Comparison of ENCODE assay signal across 25 mouse cellular contexts in the genomic region with DNA sequence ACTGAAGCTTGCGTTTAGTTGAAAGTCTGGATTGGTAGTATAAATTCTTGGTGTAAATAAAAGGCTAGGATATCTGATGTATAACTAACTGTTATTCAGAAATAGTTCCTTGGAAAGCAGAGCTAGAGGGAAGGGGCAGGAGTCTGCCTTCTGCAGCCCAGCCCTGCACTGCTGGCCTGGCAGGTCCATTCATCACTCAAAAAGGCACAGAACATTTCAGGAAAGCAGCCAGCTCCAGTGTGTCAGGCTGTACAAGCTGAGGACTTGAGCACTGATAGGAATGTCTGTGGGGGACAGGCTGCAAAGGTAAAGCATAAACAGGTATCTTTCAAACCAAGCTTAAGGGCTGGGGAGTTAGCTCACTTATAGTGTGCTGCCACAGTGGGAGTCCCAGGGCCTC. TPM values are rescaled to one million over a fixed set of nuclear protein-coding genes. Genes with fewer than 3 reads are reported as not detected.
A peak's percentile ranks its signal among the peaks of the same experiment; 100 is the strongest.
DNase-seq lines count a peak whose midpoint lies in the region; ATAC-seq and TF ChIP-seq lines count a peak whose summit lies in the region.
"Had no signal": no experiment of that assay in that cellular context is flagged by ENCODE, and none has a peak within 500 bp of the region (broad histone marks: within the 10 kb centered on the region; RNA-seq: fewer than 3 reads in every experiment).

No protein-coding gene starts in this region.

- 0 out of 2 replicates have a peak overlapping the region, but pooled peaks have one; percentile 12 for H3K27ac ChIP-seq in heart, embryonic 11.5 days (ENCODE audit: low read depth, low read length)
- peak overlapping the region; percentile 74 for H3K27ac ChIP-seq in heart, postnatal 0 days (ENCODE audit: low read depth)
- H3K27ac ChIP-seq in forebrain, embryonic 16.5 days (ENCODE audit: low read length) = no peak overlapping the region
- no peak overlapping the region for H3K27ac ChIP-seq in hindbrain, embryonic 10.5 days
- H3K27ac ChIP-seq: embryonic facial prominence, embryonic 12.5 days; hindbrain, embryonic 12.5 days; limb, embryonic 12.5 days; liver, embryonic 15.5 days had no signal

- no peaks in the 10 kb centered on the region for H3K27me3 ChIP-seq in heart, embryonic 11.5 days (ENCODE audit: control insufficient read depth, insufficient read depth, low read length)
- H3K27me3 ChIP-seq in heart, postnatal 0 days (ENCODE audit: control insufficient read depth, insufficient read depth, low read length) = no peaks in the 10 kb centered on the region
- no peaks in the 10 kb centered on the region for H3K27me3 ChIP-seq in forebrain, embryonic 16.5 days (replicated peaks; ENCODE audit: control insufficient read depth, insufficient read depth, low read length)
- no peaks in the 10 kb centered on the region for H3K27me3 ChIP-seq in hindbrain, embryonic 10.5 days (ENCODE audit: insufficient read depth, poor library complexity, severe bottlenecking)
- H3K27me3 ChIP-seq: embryonic facial prominence, embryonic 12.5 days; hindbrain, embryonic 12.5 days; limb, embryonic 12.5 days; liver, embryonic 15.5 days had no signal

- H3K4me2 ChIP-seq in heart, embryonic 11.5 days = no peak overlapping the region
- no peak overlapping the region for H3K4me2 ChIP-seq in heart, postnatal 0 days (ENCODE audit: low read depth, low read length)
- H3K4me2 ChIP-seq in forebrain, embryonic 16.5 days (ENCODE audit: low read length) = no peak overlapping the region
- H3K4me2 ChIP-seq: embryonic facial prominence, embryonic 12.5 days; hindbrain, embryonic 12.5 days; limb, embryonic 12.5 days; liver, embryonic 15.5 days; lung, embryonic 14.5 days had no signal

- no peak overlapping the region for H3K4me3 ChIP-seq in heart, embryonic 11.5 days (ENCODE audit: low read depth, low read length)
- no peak overlapping the region for H3K4me3 ChIP-seq in heart, postnatal 0 days (ENCODE audit: low read depth, low read length)
- no peak overlapping the region for H3K4me3 ChIP-seq in forebrain, embryonic 16.5 days (replicated peaks; ENCODE audit: low read length)
- no peak overlapping the region for H3K4me3 ChIP-seq in hindbrain, embryonic 10.5 days
- H3K4me3 ChIP-seq: embryonic facial prominence, embryonic 12.5 days; hindbrain, embryonic 12.5 days; limb, embryonic 12.5 days; liver, embryonic 15.5 days had no signal

- TF ChIP-seq EP300 in heart, postnatal 0 days (IDR thresholded peaks at IDR 0.05; ENCODE audit: low read depth) = no peak

- no peak for ATAC-seq in heart, embryonic 11.5 days (replicated peaks; ENCODE audit: insufficient number of reproducible peaks, low FRiP score, low TSS enrichment)
- ATAC-seq in heart, postnatal 0 days (ENCODE audit: insufficient read depth, low read depth) = peak; percentile 75
- no peak for ATAC-seq in forebrain, embryonic 16.5 days
- ATAC-seq: activated CD4-positive, CD25-positive, alpha-beta regulatory T cell, adult 4 months; forebrain, embryonic 14.5 days; intestine, embryonic 16.5 days had no signal

- H3K36me3 ChIP-seq in heart, embryonic 11.5 days (ENCODE audit: control insufficient read depth, insufficient read depth, low read length) = peaks cover 9% of the 10 kb centered on the region
- peaks cover 32% of the 10 kb centered on the region for H3K36me3 ChIP-seq in heart, postnatal 0 days (replicated peaks; ENCODE audit: control insufficient read depth, insufficient read depth, low read length)
- peaks cover 29% of the 10 kb centered on the region for H3K36me3 ChIP-seq in forebrain, embryonic 16.5 days (ENCODE audit: control insufficient read depth, insufficient read depth)
- H3K36me3 ChIP-seq in hindbrain, embryonic 10.5 days = peaks cover 97% of the 10 kb centered on the region
- H3K36me3 ChIP-seq: liver, embryonic 15.5 days had no signal

- no peak overlapping the region for H3K9ac ChIP-seq in heart, embryonic 11.5 days (ENCODE audit: low read depth, low read length)
- no peak overlapping the region for H3K9ac ChIP-seq in heart, postnatal 0 days (replicated peaks; ENCODE audit: low read depth, low read length)
- H3K9ac ChIP-seq in forebrain, embryonic 16.5 days (replicated peaks; ENCODE audit: low read depth, low read length) = no peak overlapping the region
- H3K9ac ChIP-seq: embryonic facial prominence, embryonic 12.5 days; hindbrain, embryonic 12.5 days; limb, embryonic 12.5 days; liver, embryonic 15.5 days; lung, embryonic 14.5 days had no signal

- WGBS in heart, embryonic 11.5 days (ENCODE audit: insufficient replicate concordance) = 76% methylated on average over 1 of the region's 1 CpGs
- 56% methylated on average over 1 of the region's 1 CpGs for WGBS in heart, postnatal 0 days
- 98% methylated on average over 1 of the region's 1 CpGs for WGBS in forebrain, embryonic 16.5 days
- 98% methylated on average over 1 of the region's 1 CpGs for WGBS in hindbrain, embryonic 10.5 days

- H3K9me3 ChIP-seq in heart, embryonic 11.5 days (replicated peaks; ENCODE audit: control insufficient read depth, low read length) = no peaks in the 10 kb centered on the region
- H3K9me3 ChIP-seq in heart, postnatal 0 days (replicated peaks; ENCODE audit: control insufficient read depth, low read length) = no peaks in the 10 kb centered on the region
- H3K9me3 ChIP-seq in forebrain, embryonic 16.5 days (ENCODE audit: control insufficient read depth, low read length) = no peaks in the 10 kb centered on the region
- no peaks in the 10 kb centered on the region for H3K9me3 ChIP-seq in hindbrain, embryonic 10.5 days
- H3K9me3 ChIP-seq: embryonic facial prominence, embryonic 12.5 days; hindbrain, embryonic 12.5 days; limb, embryonic 12.5 days; liver, embryonic 15.5 days had no signal

- peaks cover 9% of the 10 kb centered on the region for H3K4me1 ChIP-seq in heart, embryonic 11.5 days (ENCODE audit: control insufficient read depth, insufficient read depth, low read length)
- peaks cover 25% of the 10 kb centered on the region for H3K4me1 ChIP-seq in heart, postnatal 0 days (ENCODE audit: control insufficient read depth, insufficient read depth)
- H3K4me1 ChIP-seq in forebrain, embryonic 16.5 days (replicated peaks; ENCODE audit: control insufficient read depth, insufficient read depth, low read length) = no peaks in the 10 kb centered on the region
- H3K4me1 ChIP-seq in hindbrain, embryonic 10.5 days (replicated peaks) = no peaks in the 10 kb centered on the region
- H3K4me1 ChIP-seq: embryonic facial prominence, embryonic 12.5 days; hindbrain, embryonic 12.5 days; limb, embryonic 12.5 days; liver, embryonic 15.5 days had no signal

- TF ChIP-seq CTCF in heart, postnatal 0 days (IDR thresholded peaks at IDR 0.05; ENCODE audit: low read depth) = no peak

- DNase-seq in adipocyte (ENCODE audit: low spot score) = peak; percentile 46
- peak; percentile 41 for DNase-seq in brain, adult 2 months (ENCODE audit: low read depth, low spot score)
- peak; percentile 66 for DNase-seq in heart, postnatal 0 days (ENCODE audit: low spot score)
- DNase-seq in hindbrain, embryonic 10.5 days (ENCODE audit: low spot score) = no peak
- no peak for DNase-seq in adrenal gland, postnatal 10 days
- DNase-seq: adrenal gland, adult 8-10 months; B cell, adult 2 months; cerebellum, adult 11-12 months; cerebellum, adult 9-11 months; embryo, embryonic 11 days; gastrocnemius, postnatal 25 days; kidney, postnatal 25 days; lung, embryonic 14.5 days; lung, postnatal 14 days; midbrain, embryonic 14.5 days; thymus, adult 2 months had no signal

RNA-seq across cellular contexts. Expression of gene Tmem181a, which starts 44.9 kb away (rescaled TPM):
- 18.6 and 24.5 TPM in 2 replicates for polyA plus RNA-seq in heart, embryonic 11.5 days (2014; fragmentation: Nextera tagmentation; extraction: Ambion mirVana)
- 10.0 and 17.9 TPM in 2 replicates for total RNA-seq in heart, postnatal 0 days (2014; rRNA removed; ENCODE audit: low replicate concordance)
- 10.0 and 12.0 TPM in 2 replicates for polyA plus RNA-seq in heart, postnatal 0 days (2015; fragmentation: Nextera tagmentation; extraction: Ambion mirVana)
- polyA plus RNA-seq in forebrain, embryonic 16.5 days (2015; fragmentation: Nextera tagmentation; extraction: Ambion mirVana) = 45.5 and 52.4 TPM in 2 replicates
- 23.5 and 24.4 TPM in 2 replicates for polyA plus RNA-seq in hindbrain, embryonic 10.5 days (2016; fragmentation: Nextera tagmentation; extraction: Ambion mirVana)
- 10 to 100 TPM; 11.4 to 12.8 TPM for total RNA-seq in adrenal gland, postnatal 10 days (2021)

Comparison
In these comparisons a context has a peak if more than half of its experiments do, and no peak if none do; other contexts are left out.
1. DNase-seq: peak in adipocyte (single experiment), brain, adult 2 months (single experiment) and heart, postnatal 0 days (single experiment); none in hindbrain, embryonic 10.5 days (single experiment) and adrenal gland, postnatal 10 days (single experiment).
2. H3K27ac ChIP-seq: peak in heart, embryonic 11.5 days (single experiment) and heart, postnatal 0 days (single experiment); none in forebrain, embryonic 16.5 days (single experiment) and hindbrain, embryonic 10.5 days (single experiment).